Mouse (Mus musculus) spleen, adult 2 months (tissue): ENCODE measurements around the gene Capn3. TPM values are rescaled to one million over a fixed set of nuclear protein-coding genes. Genes with fewer than 3 reads are reported as not detected.

Experiments
- DNase-seq, 2 experiments: peaks; one replicate each; pipeline versions ENCODE4 v3.0.0 to v3.0.0-alpha.2; 2012 to 2021; ENCODE audit warnings: low spot score in 2 of 2, low read depth in 1 of 2
- H3K27ac ChIP-seq: fragments of 200-500 bp; 2 replicates; pipeline ENCODE4 v1.5.1; 2012; ENCODE audit warnings: low read length, inconsistent platforms; ENCODE audit not compliant: insufficient read depth
- H3K27me3 ChIP-seq: fragments of 200-500 bp; 2 replicates; pipeline ENCODE4 v1.6.1; 2012; ENCODE audit warnings: mild to moderate bottlenecking, moderate library complexity, low read length, inconsistent platforms; ENCODE audit not compliant: control insufficient read depth, insufficient read depth
- H3K36me3 ChIP-seq: fragments of 200-500 bp; 2 replicates; pipeline ENCODE4 v1.6.1; 2012; ENCODE audit warnings: mild to moderate bottlenecking, low read length, inconsistent platforms; ENCODE audit not compliant: control insufficient read depth, insufficient read depth
- H3K4me1 ChIP-seq: fragments of 200-500 bp; 2 replicates; pipeline ENCODE4 v1.6.1; 2011; ENCODE audit warnings: inconsistent platforms; ENCODE audit not compliant: control insufficient read depth, insufficient read depth, insufficient read length
- H3K4me3 ChIP-seq: fragments of 200-500 bp; 2 replicates; pipeline ENCODE4 v1.5.1; 2011; ENCODE audit warnings: mild to moderate bottlenecking, inconsistent platforms; ENCODE audit not compliant: insufficient read depth, insufficient read length; ENCODE audit errors: extremely low read depth
- CTCF ChIP-seq: fragments of 200-500 bp; IDR thresholded peaks from 2 replicates; pipeline ENCODE4 v1.5.1; 2011; ENCODE audit warnings: mild to moderate bottlenecking, inconsistent platforms; ENCODE audit not compliant: insufficient read depth, insufficient read length, insufficient replicate concordance; ENCODE audit errors: extremely low read depth
- POLR2A ChIP-seq: fragments of 200-500 bp; IDR thresholded peaks from 2 replicates; pipeline ENCODE4 v1.6.1; 2011; ENCODE audit warnings: low read depth, low read length, inconsistent platforms
- WGBS: fragments of 180-500 bp; shearing (Covaris S2); methylation state at CpG from one replicate; pipeline ENCODE4 v1.1.7; 2018; 5-methylcytosine and 5-hydroxymethylcytosine counted together
- polyA plus RNA-seq: library from polyadenylated mRNA; depleted of rRNA; stranded (reverse); fragments of >200 nt; gene quantifications from 2 replicates; pipeline ENCODE4 v1.2.3, GENCODE M21; 2012; rRNA removed

The Capn3 gene
- polyA plus RNA-seq, result 2.0 and 3.1 TPM in 2 replicates

GRCm38 (mm10) chr2:120455719-120456118 lies at the start of gene Capn3:
Gene Capn3 (plus strand): TSS chr2:120456019.
- Histone ChIP-seq H3K27ac (no peak within 1 kb of the TSS), H3K27me3 (no peaks in the 10 kb centered on the region), H3K36me3 (peaks cover 20% of the 10 kb centered on the region), H3K4me3 (no peak within 1 kb of the TSS), H3K4me1 (no peaks in the 10 kb centered on the region)
- DNase-seq, result no peak
- TF ChIP-seq POLR2A (no peak), CTCF (no peak)
- 83% methylated on average over 4 of the region's 4 CpGs for WGBS

- Histone ChIP-seq H3K36me3 (peaks cover 9% of the 10 kb centered on the region), H3K4me1 (no peaks in the 10 kb centered on the region; the same call in 1 of the 2 replicates), H3K27me3 (no peaks in the 10 kb centered on the region), H3K4me3 (no peak overlapping the region), H3K27ac (no peak overlapping the region)
- WGBS, result 84% methylated on average over 3 of the region's 3 CpGs
- TF ChIP-seq CTCF (no peak), POLR2A (no peak)
- no peak for DNase-seq
Measured at GRCm38 (mm10) chr2:120411096-120411628, 44.7 kb upstream of the Capn3 start.

- TF ChIP-seq CTCF (no peak), POLR2A (no peak)
- Histone ChIP-seq H3K27ac (no peak overlapping the region), H3K27me3 (no peaks in the 10 kb centered on the region), H3K36me3 (peaks cover 9% of the 10 kb centered on the region), H3K4me1 (no peaks in the 10 kb centered on the region), H3K4me3 (no peak overlapping the region)
- no peak for DNase-seq
Measured at GRCm38 (mm10) chr2:120414113-120414512, 41.7 kb upstream of the Capn3 start.

- TF ChIP-seq CTCF, result no peak
- WGBS, result 94% methylated on average over 1 of the region's 1 CpGs
- Histone ChIP-seq H3K36me3 (peaks cover 10% of the 10 kb centered on the region), H3K4me1 (no peaks in the 10 kb centered on the region), H3K27ac (no peak overlapping the region), H3K27me3 (no peaks in the 10 kb centered on the region), H3K4me3 (no peak overlapping the region)
- no peak for DNase-seq
Measured at GRCm38 (mm10) chr2:120414738-120415414, 40.9 kb upstream of the Capn3 start.

- Histone ChIP-seq H3K36me3 (peaks cover 14% of the 10 kb centered on the region), H3K27ac (no peak overlapping the region), H3K4me3 (no peak overlapping the region), H3K4me1 (no peaks in the 10 kb centered on the region), H3K27me3 (no peaks in the 10 kb centered on the region)
- 79% methylated on average over 5 of the region's 5 CpGs for WGBS
- no peak for TF ChIP-seq CTCF
- TF ChIP-seq POLR2A, result no peak
- no peak for DNase-seq
Measured at GRCm38 (mm10) chr2:120424386-120424785, 31.4 kb upstream of the Capn3 start.

- Histone ChIP-seq H3K27me3 (no peaks in the 10 kb centered on the region), H3K27ac (no peak overlapping the region), H3K36me3 (peaks cover 7% of the 10 kb centered on the region), H3K4me3 (no peak overlapping the region), H3K4me1 (no peaks in the 10 kb centered on the region)
- no peak for DNase-seq
- 88% methylated on average over 1 of the region's 1 CpGs for WGBS
- TF ChIP-seq POLR2A (no peak), CTCF (no peak)
Measured at GRCm38 (mm10) chr2:120444486-120444885, 11.3 kb upstream of the Capn3 start.

- no peak overlapping the region for H3K4me3 ChIP-seq
- 41% methylated on average over 10 of the region's 10 CpGs for WGBS
- no peaks in the 10 kb centered on the region for H3K4me1 ChIP-seq
- TF ChIP-seq POLR2A (no peak), CTCF (no peak)
- H3K27me3 ChIP-seq, result no peaks in the 10 kb centered on the region
- peaks cover 6% of the 10 kb centered on the region; the same call in 1 of the 2 replicates for H3K36me3 ChIP-seq
- no peak for DNase-seq
- no peak overlapping the region for H3K27ac ChIP-seq
Measured at GRCm38 (mm10) chr2:120446373-120446772, 9.4 kb upstream of the Capn3 start.
